Mouse (Mus musculus) right cerebral cortex, postnatal 4 days (tissue): ENCODE data around the gene Ifi203.
"Not testable (repeated sequence)": the region's sequence is repeated elsewhere in the genome, so short reads cannot be mapped to it uniquely, and the experiment has no call there.

Source experiments
- DNase-seq: peaks from one replicate; pipeline ENCODE4 v3.0.0-alpha.2; 2022

The Ifi203 gene

GRCm38 (mm10) chr1:173941924-173942779 lies at the start of gene Ifi203, which contains the start of gene Mndal:
Gene Ifi203, minus strand, starts transcription at chr1:173942672.
Gene Mndal, minus strand, starts transcription at chr1:173942491.
- not testable (repeated sequence) for DNase-seq

GRCm38 (mm10) chr1:173982694-173983305 lies 40.3 kb upstream of the Ifi203 start, which contains the start of gene Ifi202b:
Gene Ifi202b, minus strand, starts transcription at chr1:173982744.
- not testable (repeated sequence) for DNase-seq

- not testable (repeated sequence) for DNase-seq
These were observed 38.6 kb upstream of the Ifi203 start for GRCm38 (mm10) chr1:173981038-173981437.

GRCm38 (mm10) chr1:173977622-173978021 lies 35.1 kb upstream of the Ifi203 start:
- no peak for DNase-seq

GRCm38 (mm10) chr1:173973111-173973510 lies 30.6 kb upstream of the Ifi203 start:
- no peak for DNase-seq

GRCm38 (mm10) chr1:173961491-173961890 lies 19.0 kb upstream of the Ifi203 start:
- DNase-seq: not testable (repeated sequence)

- DNase-seq: not testable (repeated sequence)
These were observed 17.5 kb upstream of the Ifi203 start for GRCm38 (mm10) chr1:173959998-173960397.

GRCm38 (mm10) chr1:173955839-173956527 lies 13.5 kb upstream of the Ifi203 start:
- DNase-seq: not testable (repeated sequence)

- no peak for DNase-seq
These were observed 12.8 kb upstream of the Ifi203 start for GRCm38 (mm10) chr1:173955071-173955796.

- no peak for DNase-seq
These were observed 11.1 kb upstream of the Ifi203 start for GRCm38 (mm10) chr1:173953563-173953962.

- not testable (repeated sequence) for DNase-seq
These were observed 6.6 kb upstream of the Ifi203 start for GRCm38 (mm10) chr1:173949044-173949443.

- not testable (repeated sequence) for DNase-seq
These were observed 251 bp upstream of the Ifi203 start for GRCm38 (mm10) chr1:173942780-173943066.

GRCm38 (mm10) chr1:173941522-173941921 lies 950 bp downstream of the Ifi203 start:
- not testable (repeated sequence) for DNase-seq

GRCm38 (mm10) chr1:173919279-173919678 lies 23.2 kb downstream of the Ifi203 start:
- DNase-seq: not testable (repeated sequence)

GRCm38 (mm10) chr1:173914559-173914958 lies 27.9 kb downstream of the Ifi203 start:
- DNase-seq: no peak

- DNase-seq: not testable (repeated sequence)
These were observed 29.1 kb downstream of the Ifi203 start for GRCm38 (mm10) chr1:173913256-173913791.

GRCm38 (mm10) chr1:173912548-173913255 lies 29.8 kb downstream of the Ifi203 start, which contains the start of gene Ifi211:
Gene Ifi211, minus strand, starts transcription at chr1:173913046.
- not testable (repeated sequence) for DNase-seq

GRCm38 (mm10) chr1:173911808-173912464 lies 30.5 kb downstream of the Ifi203 start:
- no peak for DNase-seq

GRCm38 (mm10) chr1:173908390-173908789 lies 34.1 kb downstream of the Ifi203 start:
- not testable (repeated sequence) for DNase-seq

GRCm38 (mm10) chr1:173905885-173906284 lies 36.6 kb downstream of the Ifi203 start:
- not testable (repeated sequence) for DNase-seq

- not testable (repeated sequence) for DNase-seq
These were observed 52.7 kb downstream of the Ifi203 start for GRCm38 (mm10) chr1:173889741-173890140.
